8 mouse cellular contexts compared by ENCODE assay signal in genomic region chr2:26930390-26930789, GRCm38 (mm10). TPM values are rescaled to one million over a fixed set of nuclear protein-coding genes. Genes with fewer than 3 reads are reported as not detected.
DNase-seq lines count a peak whose midpoint lies in the region; ATAC-seq and TF ChIP-seq lines count a peak whose summit lies in the region.

No protein-coding gene starts in this region.

- H3K27ac ChIP-seq in forebrain, postnatal 0 days (ENCODE audit: low read depth, low read length) = no peak overlapping the region
- H3K27ac ChIP-seq in forebrain, embryonic 16.5 days (ENCODE audit: low read length) = no peak overlapping the region

- H3K27me3 ChIP-seq in forebrain, postnatal 0 days (ENCODE audit: insufficient read depth, low read length) = no peaks in the 10 kb centered on the region
- H3K27me3 ChIP-seq in forebrain, embryonic 16.5 days (replicated peaks; ENCODE audit: control insufficient read depth, insufficient read depth, low read length) = no peaks in the 10 kb centered on the region

- H3K9me3 ChIP-seq in forebrain, postnatal 0 days (ENCODE audit: low read length) = no peaks in the 10 kb centered on the region
- H3K9me3 ChIP-seq in forebrain, embryonic 16.5 days (ENCODE audit: control insufficient read depth, low read length) = no peaks in the 10 kb centered on the region

- H3K36me3 ChIP-seq in forebrain, postnatal 0 days (ENCODE audit: insufficient read depth) = peaks cover 18% of the 10 kb centered on the region
- peaks cover 5% of the 10 kb centered on the region; the same call in 1 of the 2 replicates for H3K36me3 ChIP-seq in forebrain, embryonic 16.5 days (ENCODE audit: control insufficient read depth, insufficient read depth)

- H3K9ac ChIP-seq in forebrain, postnatal 0 days = no peak overlapping the region
- no peak overlapping the region for H3K9ac ChIP-seq in forebrain, embryonic 16.5 days (replicated peaks; ENCODE audit: low read depth, low read length)

- peaks cover 10% of the 10 kb centered on the region for H3K4me1 ChIP-seq in forebrain, postnatal 0 days (ENCODE audit: insufficient read depth)
- peaks cover 24% of the 10 kb centered on the region for H3K4me1 ChIP-seq in forebrain, embryonic 16.5 days (replicated peaks; ENCODE audit: control insufficient read depth, insufficient read depth, low read length)

- WGBS in forebrain, postnatal 0 days = 23% methylated on average over 1 of the region's 1 CpGs
- WGBS in forebrain, embryonic 16.5 days = 11% methylated on average over 1 of the region's 1 CpGs

- no peak for ATAC-seq in forebrain, postnatal 0 days
- ATAC-seq in forebrain, embryonic 16.5 days = no peak

- TF ChIP-seq CTCF in forebrain, postnatal 0 days (IDR thresholded peaks at IDR 0.05; ENCODE audit: low read depth) = peak; percentile 75

- peak; percentile 70 for DNase-seq in forebrain, postnatal 0 days
- DNase-seq in CD8-positive naive resting alpha-beta T cell, adult 2 months (ENCODE audit: low read depth in 2 of 2, low spot score in 2 of 2) = peak; percentile 63 to 77
- DNase-seq in c-Kit-positive CD71-negative TER-119-negative erythroid progenitor cells, embryonic 14.5 days (ENCODE audit: low read depth) = peak; percentile 77
- DNase-seq in frontal cortex, postnatal 36 days (ENCODE audit: low spot score in 2 of 2) = peak; percentile 64 to 81
- DNase-seq in layer of hippocampus, adult 11-12 months (ENCODE audit: low spot score) = peak; percentile 81
- peak; percentile 84 for DNase-seq in lung, postnatal 10 days
- peak; percentile 57 to 80 for DNase-seq in spleen, postnatal 10 days (ENCODE audit: low spot score in 2 of 2)

- H3K4me2 ChIP-seq in forebrain, postnatal 0 days (ENCODE audit: low read depth) = no peak overlapping the region
- H3K4me2 ChIP-seq in forebrain, embryonic 16.5 days (ENCODE audit: low read length) = no peak overlapping the region

- no peak overlapping the region for H3K4me3 ChIP-seq in forebrain, postnatal 0 days (ENCODE audit: low read depth, low read length)
- no peak overlapping the region for H3K4me3 ChIP-seq in forebrain, embryonic 16.5 days (replicated peaks; ENCODE audit: low read length)

RNA-seq across cellular contexts. Expression of gene Surf4, which starts 3.3 kb away (rescaled TPM):
- total RNA-seq in forebrain, postnatal 0 days (2014; rRNA removed) = 96.5 and 105 TPM in 2 replicates
- 98.6 and 103 TPM in 2 replicates for polyA plus RNA-seq in forebrain, postnatal 0 days (2015; fragmentation: Nextera tagmentation; extraction: Ambion mirVana)
- polyA plus RNA-seq in forebrain, embryonic 16.5 days (2015; fragmentation: Nextera tagmentation; extraction: Ambion mirVana) = 110 and 112 TPM in 2 replicates

RNA-seq across cellular contexts. Expression of gene Stkld1, which starts 3.5 kb away (rescaled TPM):
- total RNA-seq in forebrain, postnatal 0 days (2014; rRNA removed) = not detected in 2 replicates
- polyA plus RNA-seq in forebrain, postnatal 0 days (2015; fragmentation: Nextera tagmentation; extraction: Ambion mirVana) = 0.09 and 0.33 TPM in 2 replicates
- polyA plus RNA-seq in forebrain, embryonic 16.5 days (2015; fragmentation: Nextera tagmentation; extraction: Ambion mirVana) = 0.36 TPM in 1 of 2 replicates, not detected in the other

RNA-seq across cellular contexts. Expression of gene Surf1, which starts 14.1 kb away (rescaled TPM):
- total RNA-seq in forebrain, postnatal 0 days (2014; rRNA removed) = 72.3 and 80.8 TPM in 2 replicates
- polyA plus RNA-seq in forebrain, postnatal 0 days (2015; fragmentation: Nextera tagmentation; extraction: Ambion mirVana) = 106 and 112 TPM in 2 replicates
- 69.9 and 82.1 TPM in 2 replicates for polyA plus RNA-seq in forebrain, embryonic 16.5 days (2015; fragmentation: Nextera tagmentation; extraction: Ambion mirVana)

RNA-seq across cellular contexts. Expression of gene Surf2, which starts 14.2 kb away (rescaled TPM):
- 31.0 and 36.9 TPM in 2 replicates for total RNA-seq in forebrain, postnatal 0 days (2014; rRNA removed)
- 52.1 and 55.1 TPM in 2 replicates for polyA plus RNA-seq in forebrain, postnatal 0 days (2015; fragmentation: Nextera tagmentation; extraction: Ambion mirVana)
- 59.7 and 62.0 TPM in 2 replicates for polyA plus RNA-seq in forebrain, embryonic 16.5 days (2015; fragmentation: Nextera tagmentation; extraction: Ambion mirVana)

RNA-seq across cellular contexts. Expression of gene Rpl7a, which starts 19.8 kb away (rescaled TPM):
- total RNA-seq in forebrain, postnatal 0 days (2014; rRNA removed) = 1,164 and 1,963 TPM in 2 replicates
- 522 and 611 TPM in 2 replicates for polyA plus RNA-seq in forebrain, postnatal 0 days (2015; fragmentation: Nextera tagmentation; extraction: Ambion mirVana)
- polyA plus RNA-seq in forebrain, embryonic 16.5 days (2015; fragmentation: Nextera tagmentation; extraction: Ambion mirVana) = 494 and 501 TPM in 2 replicates
